Mouse (Mus musculus) limb, embryonic 14.5 days (tissue): ENCODE measurements around the gene Stx2. TPM values are rescaled to one million over a fixed set of nuclear protein-coding genes. Genes with fewer than 3 reads are reported as not detected.

Source experiments
- ATAC-seq: fragments of 200-750 bp; cut with Nextera tagmentation; 2 replicates; pipeline ENCODE4 v1.8.0; 2017; ENCODE audit warnings: low read depth, moderate number of reproducible peaks, moderate TSS enrichment; ENCODE audit not compliant: low FRiP score
- DNase-seq: peaks from one replicate; pipeline ENCODE4 v3.0.0-alpha.2; 2015; ENCODE audit warnings: low spot score
- H3K27ac ChIP-seq: fragments of 300-500 bp; sonication (generic); replicated peaks from 2 replicates; pipeline ENCODE4 v1.5.1; 2014; ENCODE audit warnings: low read depth, mild to moderate bottlenecking, low read length, moderate library complexity, mixed read lengths
- H3K27me3 ChIP-seq: fragments of 300-500 bp; sonication (generic); 2 replicates; pipeline ENCODE4 v1.6.1; 2014; ENCODE audit warnings: low read length, mixed read lengths; ENCODE audit not compliant: control insufficient read depth, insufficient read depth
- H3K36me3 ChIP-seq: fragments of 300-500 bp; sonication (generic); 2 replicates; pipeline ENCODE4 v1.6.1; 2014; ENCODE audit warnings: mild to moderate bottlenecking, low read length, moderate library complexity, mixed read lengths; ENCODE audit not compliant: control insufficient read depth, insufficient read depth
- H3K4me1 ChIP-seq: fragments of 300-500 bp; sonication (generic); 2 replicates; pipeline ENCODE4 v1.6.1; 2014; ENCODE audit warnings: antibody characterized with exemption, low read length, mixed read lengths; ENCODE audit not compliant: control insufficient read depth, insufficient read depth
- H3K4me2 ChIP-seq: fragments of 300-500 bp; sonication (generic); replicated peaks from 2 replicates; pipeline ENCODE4 v1.6.1; 2014; ENCODE audit warnings: low read depth, mild to moderate bottlenecking, low read length, moderate library complexity; ENCODE audit not compliant: severe bottlenecking
- H3K4me3 ChIP-seq: fragments of 300-500 bp; sonication (generic); replicated peaks from 2 replicates; pipeline ENCODE4 v1.5.1; 2014; ENCODE audit warnings: low read length
- H3K9ac ChIP-seq: fragments of 300-500 bp; sonication (generic); 2 replicates; pipeline ENCODE4 v1.6.1; 2014; ENCODE audit warnings: mild to moderate bottlenecking, low read depth, low read length, moderate library complexity; ENCODE audit not compliant: severe bottlenecking
- H3K9me3 ChIP-seq: fragments of 300-500 bp; sonication (generic); 2 replicates; pipeline ENCODE4 v1.6.1; 2016; ENCODE audit warnings: low read length; ENCODE audit not compliant: control insufficient read depth
- POLR2A ChIP-seq: fragments of 200-500 bp; IDR thresholded peaks from 2 replicates; pipeline ENCODE4 v1.8.0; 2012; ENCODE audit warnings: inconsistent platforms, mild to moderate bottlenecking, moderate library complexity, borderline replicate concordance; ENCODE audit not compliant: insufficient read depth, insufficient read length; ENCODE audit errors: extremely low read depth
- WGBS: fragments of 180-500 bp; shearing (Covaris S2); extraction: QIAGEN DNeasy Blood & Tissue Kit; methylation state at CpG from one replicate; pipeline ENCODE4 v1.1.7; 2014; 5-methylcytosine and 5-hydroxymethylcytosine counted together
- polyA plus RNA-seq, 2 experiments: library from polyadenylated mRNA; depleted of rRNA in 1 of 2; stranded (reverse) in 1 of 2; unstranded in 1 of 2; fragments of >200 nt; fragmentation: Nextera tagmentation in 1 of 2; extraction: Ambion mirVana in 1 of 2; gene quantifications; 2 replicates each; pipeline versions ENCODE4 v1.2.1 to v1.2.3; 2012 to 2014

Gene Stx2
- polyA plus RNA-seq, 2 experiments = 28.6 to 46.2 TPM

DNA sequence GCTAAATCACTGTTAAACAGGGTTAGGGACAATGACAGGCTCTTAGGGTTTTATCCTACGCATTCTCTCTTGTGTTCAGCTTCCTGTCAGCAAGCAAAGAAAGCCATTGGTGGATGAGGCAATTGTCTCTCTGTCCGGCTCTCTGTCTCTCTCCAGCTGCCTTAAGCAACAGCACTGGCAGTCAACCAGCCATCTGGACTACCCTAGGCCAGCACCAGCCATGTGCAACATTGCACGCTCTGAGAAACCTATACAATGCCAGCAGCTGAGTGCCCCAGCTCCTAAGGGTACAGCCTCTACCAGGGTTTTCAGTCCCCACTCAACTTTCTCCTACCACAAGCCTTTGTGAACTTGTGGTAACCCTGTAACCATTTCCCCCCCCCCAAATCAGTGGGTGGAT, 3.0 kb downstream of the Stx2 start:
- no peak for DNase-seq
- Histone ChIP-seq H3K27me3 (no peaks in the 10 kb centered on the region), H3K36me3 (no peaks in the 10 kb centered on the region), H3K9me3 (no peaks in the 10 kb centered on the region), H3K4me3 (no peak overlapping the region), H3K27ac (no peak overlapping the region), H3K4me2 (no peak overlapping the region), H3K9ac (no peak overlapping the region), H3K4me1 (peaks cover 9% of the 10 kb centered on the region)
- no peak for TF ChIP-seq POLR2A
- WGBS = 92% methylated on average over 3 of the region's 3 CpGs
- no peak for ATAC-seq

- Histone ChIP-seq H3K9me3 (no peaks in the 10 kb centered on the region), H3K4me3 (no peak overlapping the region), H3K9ac (no peak overlapping the region), H3K27me3 (no peaks in the 10 kb centered on the region), H3K4me1 (peaks cover 7% of the 10 kb centered on the region), H3K4me2 (no peak overlapping the region), H3K36me3 (peaks cover 7% of the 10 kb centered on the region; the same call in 1 of the 2 replicates), H3K27ac (no peak overlapping the region)
- 64% methylated on average over 14 of the region's 14 CpGs for WGBS
- ATAC-seq (no peak), DNase-seq (no peak)
- no peak for TF ChIP-seq POLR2A
Observed at GRCm38 (mm10) chr5:129002571-129003011, 5.8 kb downstream of the Stx2 start.

- Histone ChIP-seq H3K4me2 (no peak overlapping the region), H3K4me1 (no peaks in the 10 kb centered on the region), H3K9ac (no peak overlapping the region), H3K27ac (no peak overlapping the region), H3K9me3 (no peaks in the 10 kb centered on the region), H3K36me3 (peaks cover 7% of the 10 kb centered on the region; the same call in 1 of the 2 replicates), H3K27me3 (no peaks in the 10 kb centered on the region), H3K4me3 (no peak overlapping the region)
- WGBS = 62% methylated on average over 8 of the region's 8 CpGs
- no peak for TF ChIP-seq POLR2A
- no peak for ATAC-seq
- no peak for DNase-seq
Observed at GRCm38 (mm10) chr5:129000706-129001468, 7.5 kb downstream of the Stx2 start.

GRCm38 (mm10) chr5:128987141-128987954, 21.0 kb downstream of the Stx2 start:
- 79% methylated on average over 19 of the region's 19 CpGs for WGBS
- H3K36me3 ChIP-seq = peaks cover 45% of the 10 kb centered on the region

GRCm38 (mm10) chr5:128985946-128986345, 22.4 kb downstream of the Stx2 start:
- WGBS = 90% methylated on average over 13 of the region's 13 CpGs
- DNase-seq (no peak), ATAC-seq (no peak)
- H3K4me2 ChIP-seq = no peak overlapping the region
- no peaks in the 10 kb centered on the region for H3K9me3 ChIP-seq
- no peaks in the 10 kb centered on the region for H3K27me3 ChIP-seq
- no peak overlapping the region for H3K9ac ChIP-seq
- H3K4me3 ChIP-seq = no peak overlapping the region
- TF ChIP-seq POLR2A = no peak
- no peak overlapping the region for H3K27ac ChIP-seq
- H3K4me1 ChIP-seq = no peaks in the 10 kb centered on the region
- H3K36me3 ChIP-seq = peaks cover 31% of the 10 kb centered on the region

More at GRCm38 (mm10) chr5:128987141-128987954, 21.0 kb downstream of the Stx2 start:
- Histone ChIP-seq H3K27ac (no peak overlapping the region), H3K4me2 (no peak overlapping the region), H3K9ac (no peak overlapping the region), H3K4me3 (no peak overlapping the region), H3K27me3 (no peaks in the 10 kb centered on the region), H3K4me1 (no peaks in the 10 kb centered on the region), H3K9me3 (no peaks in the 10 kb centered on the region)
- no peak for TF ChIP-seq POLR2A
- ATAC-seq (no peak), DNase-seq (no peak)
